Mouse (Mus musculus) heart, adult 2 months (tissue): ENCODE measurements at regions not wholly inside any gene's neighbourhood (a gene's known extent, or its start where the extent isn't known, plus 50 kb on each side); places are given as distances from the start of the nearest gene placed in this dataset.

Source experiments
- CTCF ChIP-seq: fragments of 200-600 bp; IDR thresholded peaks from 2 replicates; pipeline ENCODE4 v1.8.1; 2022; ENCODE audit warnings: antibody characterized with exemption, mild to moderate bottlenecking, moderate library complexity
- EP300 ChIP-seq: fragments of 200-500 bp; IDR thresholded peaks from 2 replicates; pipeline ENCODE4 v1.6.1; 2011; ENCODE audit warnings: low read depth, low read length, control low read depth; ENCODE audit not compliant: insufficient read depth
- POLR2A ChIP-seq: fragments of 200-500 bp; IDR thresholded peaks from 2 replicates; pipeline ENCODE4 v1.6.1; 2011; ENCODE audit warnings: mild to moderate bottlenecking, low read depth, low read length, control low read depth; ENCODE audit not compliant: insufficient read depth

DNA sequence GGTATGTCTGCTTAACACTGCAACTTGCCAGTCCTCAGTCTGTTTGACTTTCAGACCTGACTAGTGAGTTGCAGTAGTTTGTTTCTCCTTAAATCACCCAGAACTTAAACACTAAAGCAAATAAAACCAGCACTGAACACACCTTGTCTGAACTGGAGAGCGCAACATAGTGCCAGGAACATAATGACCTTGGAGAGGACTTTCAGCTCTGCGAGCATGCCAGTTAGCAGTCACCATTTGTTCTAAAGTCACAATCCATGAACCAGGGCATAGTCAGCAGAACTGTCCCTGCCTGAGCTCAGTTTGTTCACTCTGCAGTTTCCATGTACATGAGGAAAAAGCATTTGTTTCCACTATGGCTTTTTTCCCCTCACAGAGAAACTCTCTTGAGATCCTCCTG is 742.4 kb downstream of the Nedd1 start:
- TF ChIP-seq CTCF (no peak), EP300 (no peak), POLR2A (no peak)
